In the genomic region with DNA sequence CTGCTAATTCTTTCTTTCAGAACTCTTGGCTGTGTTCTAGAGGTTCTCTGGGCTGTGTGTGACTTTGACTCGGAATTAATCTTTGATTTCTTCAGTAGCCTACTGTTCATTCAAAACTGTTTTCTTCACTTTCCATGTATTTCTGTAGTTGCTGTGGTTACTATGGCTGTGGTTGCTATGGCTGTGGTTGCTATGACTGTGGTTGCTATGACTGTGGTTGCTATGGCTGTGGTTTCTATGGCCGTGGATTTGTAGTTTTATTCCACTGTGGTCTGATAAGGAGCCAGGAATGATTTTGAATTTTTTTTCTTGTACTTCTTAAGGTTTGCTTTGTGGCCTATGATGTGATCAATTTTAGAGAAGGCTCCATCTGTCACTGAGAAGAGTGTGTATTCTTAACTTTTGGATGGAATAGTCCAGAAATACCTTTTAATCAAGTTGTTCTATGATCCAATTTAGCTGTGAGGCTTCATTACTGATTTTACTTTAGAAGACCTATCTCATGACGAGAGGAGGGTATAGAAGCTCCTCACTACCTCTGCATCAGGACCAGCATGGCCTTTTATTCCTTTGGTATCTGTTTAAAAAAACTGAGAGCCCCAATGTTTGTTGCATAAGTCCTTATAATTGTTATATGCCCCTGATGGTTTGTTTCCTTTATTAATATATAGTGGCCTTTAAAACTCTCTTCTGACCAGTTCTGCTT, we compare ENCODE assay signal across 11 mouse cellular contexts. TPM values are rescaled to one million over a fixed set of nuclear protein-coding genes. Genes with fewer than 3 reads are reported as not detected.
DNase-seq lines count a peak whose midpoint lies in the region; ATAC-seq and TF ChIP-seq lines count a peak whose summit lies in the region.
"Had no signal": no experiment of that assay in that cellular context is flagged by ENCODE, and none has a peak within 500 bp of the region (broad histone marks: within the 10 kb centered on the region; RNA-seq: fewer than 3 reads in every experiment).

No protein-coding gene starts in this region.

- no peak overlapping the region; the same call in 1 of the 2 replicates for H3K27ac ChIP-seq in forebrain, embryonic 14.5 days (ENCODE audit: low read depth, low read length)
- no peak overlapping the region for H3K27ac ChIP-seq in cerebellum, adult 2 months (ENCODE audit: insufficient read depth, low read length)
- H3K27ac ChIP-seq in kidney, embryonic 16.5 days (ENCODE audit: low read length): no peak overlapping the region
- H3K27ac ChIP-seq: embryonic facial prominence, embryonic 13.5 days; stomach, embryonic 15.5 days had no signal

- no peak overlapping the region for H3K4me2 ChIP-seq in forebrain, embryonic 14.5 days (ENCODE audit: low read length)
- no peak overlapping the region for H3K4me2 ChIP-seq in kidney, embryonic 16.5 days (replicated peaks; ENCODE audit: low read depth, low read length)
- H3K4me2 ChIP-seq: embryonic facial prominence, embryonic 13.5 days; stomach, embryonic 15.5 days had no signal

- ATAC-seq in forebrain, embryonic 14.5 days: peak; percentile 96
- no peak for ATAC-seq in kidney, embryonic 16.5 days (ENCODE audit: low FRiP score, low TSS enrichment)

- 20% methylated on average over 3 of the region's 3 CpGs for WGBS in forebrain, embryonic 14.5 days
- WGBS in cerebellum, adult 2 months: 34% methylated on average over 3 of the region's 3 CpGs
- WGBS in kidney, embryonic 16.5 days: 60% methylated on average over 3 of the region's 3 CpGs

- no peaks in the 10 kb centered on the region for H3K27me3 ChIP-seq in forebrain, embryonic 14.5 days (replicated peaks; ENCODE audit: control insufficient read depth, insufficient read depth, low read length)
- no peaks in the 10 kb centered on the region for H3K27me3 ChIP-seq in cerebellum, adult 2 months (ENCODE audit: control insufficient read depth, insufficient read depth, low read length)
- H3K27me3 ChIP-seq in kidney, embryonic 16.5 days (ENCODE audit: insufficient read depth, low read length): no peaks in the 10 kb centered on the region
- H3K27me3 ChIP-seq: embryonic facial prominence, embryonic 13.5 days; stomach, embryonic 15.5 days had no signal

- no peaks in the 10 kb centered on the region for H3K9me3 ChIP-seq in forebrain, embryonic 14.5 days (replicated peaks; ENCODE audit: control insufficient read depth, low read length)
- H3K9me3 ChIP-seq in kidney, embryonic 16.5 days (ENCODE audit: low read length): no peaks in the 10 kb centered on the region
- H3K9me3 ChIP-seq: embryonic facial prominence, embryonic 13.5 days; stomach, embryonic 15.5 days had no signal

- H3K36me3 ChIP-seq in forebrain, embryonic 14.5 days (ENCODE audit: control insufficient read depth, insufficient read depth, low read length): no peaks in the 10 kb centered on the region
- H3K36me3 ChIP-seq in kidney, embryonic 16.5 days (ENCODE audit: insufficient read depth, low read length): no peaks in the 10 kb centered on the region
- H3K36me3 ChIP-seq: embryonic facial prominence, embryonic 13.5 days; stomach, embryonic 15.5 days had no signal

- TF ChIP-seq POLR2A in cerebellum, adult 2 months (IDR thresholded peaks at IDR 0.05; ENCODE audit: borderline replicate concordance, insufficient read depth, low read length): no peak

- H3K4me3 ChIP-seq in forebrain, embryonic 14.5 days (ENCODE audit: low read depth, low read length): no peak overlapping the region
- no peak overlapping the region for H3K4me3 ChIP-seq in cerebellum, adult 2 months (replicated peaks; ENCODE audit: insufficient read depth, low read depth, low read length)
- no peak overlapping the region for H3K4me3 ChIP-seq in kidney, embryonic 16.5 days (ENCODE audit: low read length)
- H3K4me3 ChIP-seq: embryonic facial prominence, embryonic 13.5 days; stomach, embryonic 15.5 days had no signal

- DNase-seq in brain, embryonic 18.5 days (ENCODE audit: low read depth, low spot score): peak; percentile 79
- peak; percentile 86 for DNase-seq in forebrain, embryonic 14.5 days (ENCODE audit: low spot score)
- peak; percentile 51 for DNase-seq in layer of hippocampus, adult 9-10 months (ENCODE audit: low spot score)
- peak; percentile 27 for DNase-seq in neural tube, embryonic 10.5 days (ENCODE audit: extremely low spot score, low spot score)
- no peak for DNase-seq in cerebellum, adult 2 months
- no peak for DNase-seq in cerebellum, adult 9-10 months
- no peak for DNase-seq in kidney, adult 11 months
- DNase-seq: lung, postnatal 4 days had no signal

- no peaks in the 10 kb centered on the region for H3K4me1 ChIP-seq in forebrain, embryonic 14.5 days (ENCODE audit: control insufficient read depth, insufficient read depth, low read length)
- H3K4me1 ChIP-seq in cerebellum, adult 2 months (ENCODE audit: control insufficient read depth, insufficient read depth, low read length): no peaks in the 10 kb centered on the region
- H3K4me1 ChIP-seq in kidney, embryonic 16.5 days (ENCODE audit: insufficient read depth, low read length): no peaks in the 10 kb centered on the region
- H3K4me1 ChIP-seq: embryonic facial prominence, embryonic 13.5 days; stomach, embryonic 15.5 days had no signal

- TF ChIP-seq CTCF in cerebellum, adult 2 months (IDR thresholded peaks at IDR 0.05; ENCODE audit: borderline replicate concordance, insufficient read depth, low read depth, low read length): no peak

- no peak overlapping the region for H3K9ac ChIP-seq in forebrain, embryonic 14.5 days (ENCODE audit: low read length)
- H3K9ac ChIP-seq in kidney, embryonic 16.5 days (replicated peaks; ENCODE audit: low read length): no peak overlapping the region
- H3K9ac ChIP-seq: embryonic facial prominence, embryonic 13.5 days; stomach, embryonic 15.5 days had no signal

RNA-seq across cellular contexts. Expression of a gene that starts 16.6 kb away (rescaled TPM):
- polyA plus RNA-seq in forebrain, embryonic 14.5 days (2014; fragmentation: Nextera tagmentation; extraction: Ambion mirVana): 0.41 and 0.56 TPM in 2 replicates
- polyA plus RNA-seq in cerebellum, adult 2 months (2012; rRNA removed): 1.2 and 1.4 TPM in 2 replicates
- polyA plus RNA-seq in kidney, embryonic 16.5 days (2015; fragmentation: Nextera tagmentation; extraction: Ambion mirVana): 0.29 and 0.42 TPM in 2 replicates

Comparison
In these comparisons a context has a peak if more than half of its experiments do, and no peak if none do; other contexts are left out.
1. DNase-seq: peak in brain, embryonic 18.5 days (single experiment), forebrain, embryonic 14.5 days (single experiment), layer of hippocampus, adult 9-10 months (single experiment) and neural tube, embryonic 10.5 days (single experiment); none in cerebellum, adult 2 months (0 of 2), cerebellum, adult 9-10 months (single experiment) and kidney, adult 11 months (single experiment).